In genomic region chr3:103112216-103112615, GRCm38 (mm10) we compare ENCODE assay signal across 16 mouse cellular contexts. TPM values are rescaled to one million over a fixed set of nuclear protein-coding genes. Genes with fewer than 3 reads are reported as not detected.
"Had no signal": no experiment of that assay in that cellular context is flagged by ENCODE, and none has a peak within 500 bp of the region (broad histone marks: within the 10 kb centered on the region; RNA-seq: fewer than 3 reads in every experiment).

No protein-coding gene starts in this region.

- H3K36me3 ChIP-seq: limb, embryonic 15.5 days; liver, embryonic 13.5 days; midbrain, embryonic 10.5 days; neural tube, embryonic 13.5 days had no signal

- H3K4me1 ChIP-seq: limb, embryonic 15.5 days; midbrain, embryonic 10.5 days; neural tube, embryonic 13.5 days had no signal

- DNase-seq: kidney, adult 2 months; kidney, postnatal 25 days; liver, embryonic 13.5 days; lung, adult 18-20 months; midbrain, embryonic 14.5 days; right cerebral cortex, adult 18-20 months; right cerebral cortex, postnatal 25 days; thymus, postnatal 4 days had no signal

- H3K4me3 ChIP-seq: left cerebral cortex, adult 2 months; limb, embryonic 15.5 days; liver, embryonic 13.5 days; midbrain, embryonic 10.5 days; neural tube, embryonic 13.5 days had no signal

- H3K27me3 ChIP-seq: limb, embryonic 15.5 days; liver, embryonic 13.5 days; neural tube, embryonic 13.5 days had no signal

- H3K9me3 ChIP-seq: limb, embryonic 15.5 days; liver, embryonic 13.5 days; midbrain, embryonic 10.5 days; neural tube, embryonic 13.5 days had no signal

RNA-seq across cellular contexts. Expression of gene Ampd1, which starts 38.4 kb away (rescaled TPM):
- total RNA-seq: layer of hippocampus, postnatal 25 days; left cerebral cortex, adult 2 months; left cerebral cortex, postnatal 14 days had no signal
- polyA plus RNA-seq: limb, embryonic 11.5 days; midbrain, embryonic 10.5 days; midbrain, embryonic 14.5 days; neural tube, embryonic 13.5 days; small intestine, adult 2 months had no signal
